Mouse (Mus musculus) lung, postnatal 25 days (tissue): ENCODE results near the gene Txndc8.
A peak's percentile ranks its signal among the peaks of the same experiment; 100 is the strongest.

Source experiments
- DNase-seq: peaks from one replicate; pipeline ENCODE4 v3.0.0; 2022; ENCODE audit warnings: low spot score

The Txndc8 gene

DNA sequence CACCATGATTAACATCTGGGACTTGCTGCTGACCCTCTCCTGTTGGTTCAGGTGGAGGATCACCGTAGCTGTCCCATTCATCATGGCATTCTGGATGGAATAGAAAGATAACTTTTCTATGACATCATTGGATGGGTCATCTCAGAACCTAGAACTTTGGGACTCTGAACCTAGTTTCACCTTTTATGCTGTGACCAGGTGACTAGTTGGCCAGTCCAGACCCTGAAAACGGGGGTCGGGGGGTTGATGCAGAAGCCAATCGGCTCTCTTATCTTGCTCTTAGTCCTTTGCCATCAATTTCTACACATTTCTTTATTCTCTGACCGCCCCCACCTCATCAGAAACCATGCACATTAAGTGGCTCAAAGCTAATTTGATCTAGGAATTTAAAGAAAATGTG is at the start of gene Txndc8:
Gene Txndc8, minus strand, starts transcription at position 101 of the 400 bp plus-strand sequence.
- no peak for DNase-seq

DNA sequence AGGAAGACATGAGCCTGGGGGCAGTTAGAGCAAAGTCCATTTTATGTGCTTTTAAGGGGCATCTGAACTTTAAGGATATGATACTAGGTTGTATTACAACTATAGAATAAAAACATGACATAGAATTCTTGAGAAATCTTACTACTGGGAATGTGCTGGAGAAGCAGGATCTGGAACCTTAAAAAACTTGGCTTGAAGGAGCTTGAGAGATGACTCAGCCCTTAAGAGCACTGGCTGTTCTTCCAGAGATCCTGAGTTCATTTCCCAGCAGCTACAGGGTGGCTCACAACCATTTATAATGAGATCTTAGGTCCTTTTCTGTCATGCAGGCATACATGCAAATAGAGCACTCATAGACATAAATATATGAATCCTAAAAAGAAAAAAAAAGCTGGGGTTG is 46.7 kb upstream of the Txndc8 start:
- no peak for DNase-seq

DNA sequence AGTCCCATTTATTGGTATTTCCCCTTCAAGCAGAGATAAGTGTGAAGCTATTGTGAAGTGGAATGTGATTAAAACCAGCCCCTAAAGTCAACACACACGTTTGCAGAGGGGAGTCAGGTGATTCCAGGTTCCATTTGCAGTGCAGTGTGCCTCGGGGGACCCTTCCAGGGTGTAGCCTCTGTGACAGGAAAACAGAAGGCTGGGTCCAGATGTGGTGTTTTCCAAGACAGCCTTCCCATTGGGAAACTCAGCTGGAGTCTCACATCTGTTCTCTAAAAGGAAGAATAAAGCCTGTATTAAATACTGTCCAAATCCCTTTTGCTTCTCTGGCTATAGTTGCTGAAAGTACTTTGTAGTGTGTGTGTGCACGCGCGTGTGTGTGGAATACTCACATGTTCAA is 45.5 kb upstream of the Txndc8 start:
- DNase-seq = no peak

DNA sequence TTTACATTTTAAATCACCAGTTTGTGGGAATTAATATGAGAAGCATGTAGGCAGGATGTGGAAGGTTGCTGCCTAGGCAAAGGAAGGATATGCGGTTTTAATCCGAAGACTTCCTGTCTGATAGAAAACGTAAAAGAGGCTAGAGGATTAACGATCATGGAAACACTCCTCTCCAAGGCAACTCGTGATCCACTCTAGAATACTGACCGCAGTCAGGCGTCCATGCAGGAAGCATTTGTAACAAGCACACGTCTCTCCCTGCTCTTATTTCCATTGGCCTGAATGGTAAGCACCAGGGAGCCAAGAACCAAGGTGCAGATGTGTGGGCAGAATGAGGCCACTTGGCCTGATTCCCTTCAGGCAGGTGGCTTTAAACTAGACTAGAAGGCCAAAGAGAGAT is 41.8 kb upstream of the Txndc8 start:
- no peak for DNase-seq

DNA sequence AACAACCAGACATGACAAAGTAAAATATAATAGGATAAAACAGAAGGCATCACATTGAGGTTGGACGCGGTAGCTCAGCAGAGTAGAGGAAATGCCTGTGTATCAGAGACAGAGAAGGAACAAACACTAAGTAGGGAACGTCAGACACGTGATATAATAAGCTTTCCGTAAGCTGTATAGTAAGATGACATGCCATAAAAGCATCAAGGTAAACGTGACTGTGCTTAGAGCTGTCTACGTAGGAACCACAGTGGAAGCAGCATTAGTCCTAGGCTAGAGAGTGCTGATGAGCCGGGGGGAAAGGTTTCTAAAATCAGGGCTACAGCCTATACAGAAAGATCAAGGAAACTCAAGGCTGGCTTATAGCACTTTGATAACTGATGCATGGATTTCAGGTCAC is 41.4 kb upstream of the Txndc8 start:
- DNase-seq = no peak

DNA sequence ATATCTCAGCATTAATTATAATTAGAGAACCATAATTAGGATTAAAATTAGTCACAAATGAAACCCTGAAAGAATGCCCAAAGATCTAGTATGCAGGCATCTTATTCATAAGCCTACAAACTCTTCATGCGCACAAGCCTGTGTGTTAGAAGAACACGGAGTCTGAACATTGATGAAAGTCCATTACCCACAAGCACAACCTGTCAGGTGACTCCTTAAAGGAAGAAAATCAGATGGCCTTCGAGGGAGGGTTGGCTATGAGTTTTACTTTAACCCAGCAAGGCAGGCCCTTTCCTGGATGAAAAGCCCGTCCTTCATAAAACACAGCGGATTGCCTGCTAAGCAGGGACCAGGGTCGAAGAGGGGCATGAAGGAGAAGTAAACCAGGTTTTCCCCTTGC is 35.9 kb upstream of the Txndc8 start:
- no peak for DNase-seq

DNA sequence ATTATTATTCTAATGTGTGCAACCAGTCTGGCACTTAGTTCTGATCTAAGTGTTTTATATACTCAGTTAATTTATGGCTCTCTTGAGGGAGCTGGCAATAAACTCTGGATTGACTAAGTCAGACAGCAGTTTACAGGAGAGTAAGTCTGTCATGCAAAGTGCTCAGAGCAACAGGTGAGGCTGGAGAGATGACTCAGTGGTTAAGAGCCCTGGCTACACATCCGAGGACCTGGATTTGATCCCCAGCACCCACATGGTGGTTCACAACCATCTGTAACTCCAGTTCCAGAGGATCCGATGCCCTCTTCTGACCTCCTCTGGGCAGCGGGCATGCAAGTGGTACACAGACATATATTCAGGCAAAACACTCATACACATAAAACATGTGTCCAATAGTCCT is 35.4 kb upstream of the Txndc8 start:
- DNase-seq = no peak

DNA sequence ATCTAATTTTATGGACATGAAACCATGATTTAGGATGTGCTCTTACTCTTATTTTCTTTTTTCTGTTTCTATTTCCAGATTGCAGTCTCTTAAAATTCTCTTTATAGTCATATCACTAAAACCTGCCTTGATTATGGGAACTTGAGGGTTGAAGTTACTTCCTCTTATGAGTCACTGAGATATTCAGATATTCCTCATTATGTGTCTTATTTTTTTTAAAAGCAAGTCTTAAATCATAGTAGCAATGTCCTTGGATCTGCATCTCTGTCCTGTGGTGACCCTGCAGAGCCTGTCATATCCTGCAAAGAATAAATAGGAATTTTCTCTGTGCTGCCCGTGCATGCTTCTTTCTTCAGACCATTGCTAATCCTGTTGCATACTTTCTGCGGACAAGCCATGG is 31.2 kb upstream of the Txndc8 start:
- no peak for DNase-seq

DNA sequence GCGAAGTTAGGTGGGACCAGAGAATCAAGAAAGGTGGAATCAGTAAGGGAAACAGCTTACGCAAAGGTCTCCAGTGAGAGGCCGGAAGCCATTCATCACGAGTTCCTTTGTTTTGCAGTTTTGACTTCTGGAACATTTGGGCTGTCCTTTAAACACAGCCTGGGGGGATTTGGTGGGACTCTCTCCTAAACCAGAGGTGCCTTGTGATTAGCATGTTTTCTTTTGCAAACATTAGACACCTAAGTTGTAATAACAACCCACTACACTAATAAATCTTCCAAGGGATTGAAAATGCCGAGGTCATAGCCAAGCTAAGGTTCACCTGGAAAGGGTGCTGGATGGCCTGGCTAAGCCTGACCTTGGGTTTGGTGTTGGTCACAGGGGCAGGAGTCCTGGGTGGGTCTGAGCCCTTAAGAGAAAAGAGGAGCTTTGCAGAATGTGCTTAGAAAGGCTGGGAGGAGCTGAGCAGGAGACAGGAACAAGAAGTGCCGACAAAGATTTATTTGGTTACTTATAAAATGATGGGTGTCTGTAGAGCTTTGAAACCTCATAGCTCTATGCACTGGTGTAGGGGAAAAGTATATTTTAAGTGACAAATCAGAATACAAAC is 28.3 kb upstream of the Txndc8 start:
- DNase-seq = peak; percentile 7

DNA sequence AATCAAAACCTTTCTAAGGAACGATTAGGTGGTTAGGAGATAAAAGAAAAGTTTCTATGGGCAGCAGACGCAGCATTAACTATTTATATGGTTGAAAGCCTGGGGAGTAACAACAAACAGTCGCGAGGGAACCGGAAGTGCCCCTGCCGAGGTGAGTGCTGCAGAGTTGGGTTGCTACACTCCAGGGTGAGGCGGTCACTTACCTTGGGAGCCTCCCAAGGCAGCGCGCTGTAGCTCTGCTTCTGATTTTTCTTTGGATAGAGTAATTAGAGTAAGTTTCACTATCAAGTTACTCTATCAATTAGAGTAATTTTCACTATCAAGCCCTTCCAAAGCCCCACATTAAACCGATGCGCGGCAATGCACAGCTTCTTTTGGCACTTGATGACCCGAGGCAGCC is 25.7 kb upstream of the Txndc8 start:
- no peak for DNase-seq

DNA sequence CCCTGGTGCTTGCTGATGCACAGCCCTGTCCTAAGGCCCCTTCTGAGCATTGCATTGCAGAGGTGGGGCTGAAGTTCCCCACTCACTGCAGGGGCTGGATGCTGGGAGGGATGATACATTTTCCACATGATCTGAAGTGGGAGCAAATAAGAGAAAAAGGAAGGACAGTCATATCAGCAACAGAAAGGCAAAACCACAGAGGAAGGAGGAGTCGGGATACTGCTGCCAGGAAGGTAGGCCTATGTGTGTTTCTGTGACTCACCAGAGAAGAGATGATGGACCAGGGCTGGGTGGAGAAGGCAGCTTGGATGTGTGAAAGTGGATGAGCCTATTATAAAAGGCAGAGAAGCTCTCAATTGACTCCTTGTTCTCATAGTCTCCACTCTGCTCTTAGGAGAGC is 23.8 kb upstream of the Txndc8 start:
- DNase-seq = no peak

DNA sequence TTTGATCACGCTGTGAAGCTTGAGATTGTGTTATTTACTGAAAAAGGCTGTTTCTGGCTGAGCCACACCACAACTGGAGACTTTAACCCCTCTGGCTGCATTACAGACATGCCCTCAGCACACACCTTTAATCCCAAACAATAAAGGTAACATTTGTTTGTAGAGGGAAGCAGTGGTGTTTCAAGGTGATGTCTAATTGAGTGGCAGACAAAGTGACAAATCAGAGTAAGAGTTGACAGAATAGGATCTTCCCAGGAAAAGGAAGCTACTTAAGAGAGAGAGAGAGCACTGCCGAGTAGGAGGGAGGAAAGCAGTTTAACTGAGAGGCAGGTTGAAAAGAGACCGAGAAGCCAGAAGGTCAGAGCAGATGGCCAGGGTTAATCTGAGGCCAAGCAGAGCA is 5.4 kb downstream of the Txndc8 start:
- DNase-seq = no peak

DNA sequence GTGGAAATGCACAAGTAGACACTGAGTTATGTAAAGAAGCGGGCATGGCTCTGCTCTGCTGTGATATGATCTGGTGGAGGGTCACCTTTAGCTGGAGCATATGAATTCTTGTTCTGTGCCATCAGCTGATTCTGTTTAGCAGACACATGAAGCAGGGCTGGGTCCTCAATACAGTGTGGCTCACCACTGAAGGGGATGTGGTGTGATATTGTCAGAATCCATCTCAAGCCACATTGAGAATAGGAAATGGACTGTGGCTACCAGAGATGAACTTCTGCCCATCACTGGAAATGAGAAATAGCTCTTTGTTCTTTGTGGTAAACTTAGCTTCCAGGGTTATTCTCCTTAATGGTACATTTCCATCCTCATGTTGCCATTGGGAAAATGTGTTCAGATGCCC is 17.5 kb downstream of the Txndc8 start:
- DNase-seq = no peak

DNA sequence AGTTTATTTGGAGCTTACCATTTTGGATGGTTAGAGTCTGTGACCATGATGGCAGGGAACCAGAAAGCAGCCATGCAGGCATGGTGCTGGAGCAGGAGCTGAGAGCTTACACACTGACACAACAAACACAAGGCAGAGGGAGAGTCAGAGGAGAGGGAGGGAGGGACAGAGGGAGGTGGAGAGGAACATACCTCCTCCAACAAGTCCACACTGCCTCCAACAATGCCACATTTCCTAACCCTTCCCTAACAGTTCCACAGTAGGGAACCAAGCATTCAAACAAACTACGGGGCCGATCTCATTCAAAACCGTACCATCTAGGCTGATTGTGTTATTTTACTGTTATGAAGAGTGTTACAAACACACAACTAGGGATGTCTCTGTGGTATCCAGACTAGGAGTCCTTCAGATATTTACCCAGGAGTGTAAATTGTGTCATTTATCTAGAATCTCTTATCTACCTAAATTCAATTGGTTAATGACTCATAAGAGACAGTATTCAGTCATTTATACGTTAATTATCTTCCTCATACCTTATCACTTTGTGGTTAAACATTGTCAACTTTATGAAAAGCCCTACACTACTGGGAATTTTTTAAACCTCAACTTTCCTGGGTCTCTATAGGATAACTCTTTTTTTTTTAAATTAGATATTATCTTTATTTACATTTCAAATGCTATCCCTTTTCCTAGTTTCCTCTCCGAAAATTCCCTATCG is 34.4 kb downstream of the Txndc8 start:
- DNase-seq = no peak

DNA sequence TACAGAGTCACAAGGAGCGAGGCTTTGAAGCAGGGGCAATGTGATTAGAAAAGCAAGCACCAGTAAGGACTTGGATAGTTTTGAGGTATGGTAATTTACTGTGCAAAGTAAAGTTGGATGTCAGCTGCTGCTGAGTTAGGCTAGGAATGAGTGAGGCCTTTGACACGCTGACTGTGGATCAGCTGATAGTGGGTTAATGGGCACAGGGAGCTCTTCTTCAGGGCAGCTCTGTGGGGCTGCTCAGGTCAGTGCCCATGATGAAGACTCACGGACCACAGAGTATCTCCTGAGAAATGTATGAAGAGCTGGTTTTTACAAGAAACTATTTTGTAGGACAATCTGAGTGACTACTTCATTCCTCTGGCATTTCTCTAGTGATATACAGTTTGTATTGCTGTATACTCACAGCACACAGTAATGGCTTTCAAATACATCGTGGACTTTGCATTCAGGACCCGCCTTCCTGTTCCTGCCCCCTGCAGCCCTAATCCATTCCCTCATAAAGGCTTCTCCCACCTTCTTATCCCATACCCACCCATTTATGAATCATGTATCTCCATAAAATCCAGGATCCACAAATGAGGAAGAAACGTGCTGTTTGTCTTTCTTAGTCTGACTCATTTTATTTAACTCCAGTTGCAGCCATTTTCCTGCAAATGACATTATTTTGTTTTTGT is 35.2 kb downstream of the Txndc8 start:
- DNase-seq = no peak

DNA sequence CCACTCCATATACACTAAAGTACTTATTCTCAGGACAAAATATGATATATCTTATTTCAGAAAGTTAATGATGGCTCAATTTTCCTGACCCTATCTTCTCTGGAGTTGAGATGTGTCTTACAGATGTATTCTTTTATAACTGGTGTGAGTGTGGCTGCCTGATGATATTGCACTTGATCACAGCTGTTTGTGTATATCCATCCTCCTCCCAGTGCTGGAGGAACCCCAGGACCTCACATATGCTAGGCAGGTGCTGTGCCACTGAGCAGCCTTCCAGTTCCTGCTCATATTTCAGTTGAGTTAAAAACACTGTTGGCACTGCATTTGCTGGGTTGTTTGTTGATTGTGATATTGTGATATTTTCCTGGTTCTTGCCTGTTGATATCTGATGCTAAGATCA is 38.6 kb downstream of the Txndc8 start:
- no peak for DNase-seq

DNA sequence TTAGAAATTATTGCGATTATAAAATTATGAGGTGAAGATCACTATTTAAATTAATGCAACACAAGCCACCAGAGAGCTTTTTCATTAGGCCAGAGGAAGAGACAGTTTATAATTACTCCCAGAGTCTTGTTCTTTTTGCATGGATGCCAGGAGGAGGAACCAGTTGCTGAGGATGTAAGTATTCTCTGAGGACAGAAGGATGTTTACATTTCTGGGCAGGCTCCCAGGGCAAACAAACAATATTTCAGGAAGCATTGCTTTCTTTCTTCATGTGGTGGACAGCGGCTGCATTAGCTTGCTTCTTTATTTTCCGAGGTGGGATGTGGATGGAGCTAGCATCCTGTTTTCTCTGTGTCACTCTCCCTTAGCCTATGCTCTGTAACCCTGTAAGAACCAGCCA is 41.7 kb downstream of the Txndc8 start:
- DNase-seq = no peak

DNA sequence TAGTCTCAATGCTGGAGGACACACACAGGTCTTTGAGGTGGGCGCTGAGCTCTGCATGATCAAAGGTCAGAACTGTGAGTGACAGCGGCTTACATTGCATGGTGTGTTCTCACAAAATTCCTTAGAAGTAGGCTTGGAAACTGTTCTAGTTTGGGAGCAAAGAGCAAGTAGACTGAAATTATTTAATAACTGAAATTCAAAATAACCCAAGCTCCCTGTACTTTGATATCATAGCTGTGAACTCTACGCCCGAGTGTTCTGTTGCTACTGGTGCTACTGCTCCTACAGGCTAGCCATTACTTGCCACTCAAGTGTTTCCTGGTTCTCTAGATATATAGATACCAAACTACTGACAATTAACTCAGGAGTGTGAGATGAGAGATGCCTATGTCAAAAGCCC is 43.4 kb downstream of the Txndc8 start:
- no peak for DNase-seq

DNA sequence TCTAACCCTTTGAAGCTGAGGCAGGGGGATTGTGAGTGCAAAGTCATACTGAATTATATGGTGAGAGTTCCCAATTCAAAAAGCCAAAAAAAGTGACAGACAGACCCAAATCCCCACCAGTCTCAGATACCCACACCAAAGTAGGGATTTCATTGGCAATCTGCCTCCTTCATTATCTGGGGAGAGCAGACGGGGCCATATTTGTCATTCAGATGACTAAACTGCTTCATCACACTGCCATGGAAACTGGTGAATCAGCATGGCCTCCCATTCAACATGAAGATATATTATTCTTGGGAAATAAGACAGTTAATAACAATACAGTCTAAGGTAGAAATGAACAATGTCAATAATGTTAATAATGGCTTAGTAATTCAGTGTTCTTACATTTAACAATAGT is 44.8 kb downstream of the Txndc8 start:
- DNase-seq = no peak

DNA sequence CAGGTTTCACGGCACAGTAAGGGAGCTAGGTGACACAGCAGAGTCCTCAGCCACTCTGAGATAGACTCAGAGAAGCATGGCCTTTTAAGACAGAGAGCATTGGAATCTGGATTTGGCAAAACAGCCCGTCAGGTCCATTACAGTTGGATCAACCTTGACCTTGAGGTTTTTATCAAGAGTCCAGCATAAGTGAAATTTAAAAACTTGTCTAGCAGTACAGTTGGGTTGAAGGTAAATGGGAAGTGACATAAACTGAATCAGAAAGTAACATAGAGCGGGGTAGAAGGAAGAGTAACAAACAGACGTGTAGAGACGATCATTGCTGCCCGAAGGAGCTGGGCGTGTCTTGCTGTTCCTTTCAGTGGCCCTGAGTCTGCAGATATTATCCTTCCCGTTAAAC is 49.9 kb downstream of the Txndc8 start:
- DNase-seq = no peak

DNA sequence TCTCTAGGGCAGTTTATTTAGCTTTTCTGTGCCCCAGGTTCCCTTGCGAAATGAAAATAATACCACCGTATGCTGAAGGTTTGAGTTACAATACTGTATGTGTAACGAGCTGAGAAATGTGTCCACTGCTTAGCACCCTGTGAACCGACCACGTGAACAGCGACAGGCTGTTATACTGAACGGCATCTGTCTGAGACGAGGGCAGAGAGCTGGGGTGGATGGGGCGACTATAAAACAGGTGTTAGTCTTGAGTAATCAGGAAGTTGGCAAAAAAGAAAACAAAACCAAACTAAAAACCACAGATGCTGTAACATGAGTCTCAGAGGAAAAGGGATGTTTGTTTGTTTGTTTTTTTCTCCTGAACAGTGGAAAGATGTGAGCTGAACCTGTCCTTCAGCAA is 50.8 kb downstream of the Txndc8 start:
- DNase-seq = no peak

DNA sequence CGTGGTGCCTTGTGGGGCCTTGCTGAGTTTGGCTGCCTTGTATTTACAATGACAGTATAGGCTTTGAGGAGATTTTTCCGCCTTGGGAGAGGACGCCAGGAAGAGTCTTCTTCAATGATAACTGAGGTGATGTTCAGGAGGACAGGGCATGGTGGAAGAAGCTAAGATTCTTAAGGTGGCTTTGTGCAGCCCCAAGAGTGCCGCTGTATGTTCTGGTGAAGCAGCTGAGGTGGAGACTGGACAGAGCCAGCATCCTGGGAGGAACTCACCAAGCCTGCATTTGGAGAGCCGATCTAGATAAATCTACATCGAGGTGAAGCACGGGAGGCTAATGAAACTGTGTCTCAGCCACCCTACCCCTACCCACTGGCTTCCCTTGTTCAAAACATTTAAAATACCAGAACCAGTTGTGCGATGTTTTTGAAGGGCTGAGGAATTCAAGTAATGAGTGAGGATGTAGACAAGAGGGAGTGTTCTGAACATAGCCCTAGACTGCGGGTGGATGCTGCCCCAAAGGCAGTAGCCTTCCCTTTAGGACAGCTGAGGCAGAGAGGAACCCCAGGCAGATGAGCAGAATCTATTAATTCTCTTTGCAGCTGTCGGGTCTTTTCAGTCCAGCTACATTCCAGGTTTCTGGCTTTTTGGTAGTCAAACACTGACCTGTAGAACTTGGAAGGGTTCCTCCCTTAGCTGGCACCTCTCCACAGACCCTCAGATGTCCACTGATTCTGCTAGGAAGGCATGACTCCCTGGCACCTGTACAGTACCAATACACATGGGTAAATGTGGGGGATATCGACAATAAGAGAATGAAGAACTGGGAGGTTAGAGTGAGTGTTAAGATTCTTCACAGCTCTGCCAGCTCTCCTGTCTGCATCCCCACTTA is 51.5 kb downstream of the Txndc8 start:
- DNase-seq = no peak
